Mouse (Mus musculus) heart, adult 2 months (tissue): ENCODE data around the gene Mrpl21.

Source experiments
- CTCF ChIP-seq: fragments of 200-600 bp; IDR thresholded peaks from 2 replicates; pipeline ENCODE4 v1.8.1; 2022; ENCODE audit warnings: antibody characterized with exemption, mild to moderate bottlenecking, moderate library complexity
- POLR2A ChIP-seq: fragments of 200-500 bp; IDR thresholded peaks from 2 replicates; pipeline ENCODE4 v1.6.1; 2011; ENCODE audit warnings: mild to moderate bottlenecking, low read depth, low read length, control low read depth; ENCODE audit not compliant: insufficient read depth

GRCm38 (mm10) chr19:3304017-3304416, 21.3 kb downstream of the Mrpl21 start:
- TF ChIP-seq CTCF = no peak
- TF ChIP-seq POLR2A = no peak
